Mouse (Mus musculus) kidney, adult 9 months (tissue): ENCODE results near the gene Strn.
"Not testable (repeated sequence)": the region's sequence is repeated elsewhere in the genome, so short reads cannot be mapped to it uniquely, and the experiment has no call there.

Source experiments
- DNase-seq: peaks from one replicate; pipeline ENCODE4 v3.0.0; 2022

Strn gene

GRCm38 (mm10) chr17:78702988-78703387 lies 34.0 kb downstream of the Strn start:
- DNase-seq = no peak

DNA sequence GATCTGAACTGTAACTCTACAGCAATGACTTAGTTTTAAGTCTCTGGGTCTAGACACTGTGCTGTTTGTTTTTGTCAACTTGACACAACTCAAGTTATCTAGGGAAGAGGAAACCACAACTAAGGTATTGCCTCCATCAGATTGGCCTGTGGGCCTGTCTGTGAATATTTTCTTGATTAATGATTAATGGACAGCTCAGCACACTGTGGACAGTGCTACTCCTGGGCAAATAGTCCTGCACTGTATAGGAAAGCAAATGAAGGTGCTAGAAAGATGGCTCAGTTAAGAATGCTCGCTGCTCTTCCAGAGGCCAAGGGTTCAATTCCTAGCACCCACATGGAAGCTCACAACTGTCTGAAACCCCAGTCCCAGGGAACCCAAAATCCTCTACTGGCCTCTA lies 38.0 kb downstream of the Strn start:
- DNase-seq = no peak

- DNase-seq = no peak
Measured at GRCm38 (mm10) chr17:78697462-78697861, 39.5 kb downstream of the Strn start.

- DNase-seq = no peak
Measured at GRCm38 (mm10) chr17:78696922-78697321, 40.1 kb downstream of the Strn start.

GRCm38 (mm10) chr17:78689231-78689630 lies 47.8 kb downstream of the Strn start:
- not testable (repeated sequence) for DNase-seq

DNA sequence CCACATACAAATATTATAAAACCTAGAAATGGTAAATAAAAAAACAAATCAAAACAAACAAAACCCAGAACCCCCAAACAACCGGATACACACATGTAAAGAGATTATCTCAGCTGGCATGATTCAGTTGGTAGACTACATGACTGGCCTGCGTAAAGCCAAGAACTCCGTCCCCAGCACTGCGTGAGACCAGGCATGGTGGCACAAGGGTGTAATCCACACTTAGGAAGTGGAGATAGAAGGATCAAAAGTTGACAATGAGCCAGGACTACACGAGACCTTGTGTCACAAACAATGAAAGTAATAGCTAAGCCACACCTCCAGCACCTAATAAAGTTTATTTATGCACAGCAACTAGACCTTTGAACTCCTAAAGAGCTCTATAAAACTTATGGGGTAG lies 49.0 kb downstream of the Strn start:
- DNase-seq = no peak

DNA sequence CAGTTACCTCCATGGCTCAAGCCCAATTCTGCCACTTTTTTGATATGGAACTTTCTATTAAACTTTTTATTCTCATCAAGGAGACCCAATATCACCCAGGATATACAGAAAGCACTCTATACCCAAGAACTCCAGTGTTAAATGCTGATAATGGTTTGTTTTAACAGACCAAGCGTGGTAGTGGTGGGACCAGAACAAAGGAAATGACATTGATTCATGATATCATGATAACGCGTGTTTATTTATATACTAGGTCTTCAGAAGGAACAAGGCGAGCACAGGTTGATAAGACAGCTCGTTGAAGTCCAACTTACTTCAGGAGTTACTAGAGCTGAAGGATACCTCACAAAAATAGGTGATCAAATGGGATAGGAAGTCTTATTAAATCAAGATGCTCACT lies 52.0 kb downstream of the Strn start:
- DNase-seq = no peak

DNA sequence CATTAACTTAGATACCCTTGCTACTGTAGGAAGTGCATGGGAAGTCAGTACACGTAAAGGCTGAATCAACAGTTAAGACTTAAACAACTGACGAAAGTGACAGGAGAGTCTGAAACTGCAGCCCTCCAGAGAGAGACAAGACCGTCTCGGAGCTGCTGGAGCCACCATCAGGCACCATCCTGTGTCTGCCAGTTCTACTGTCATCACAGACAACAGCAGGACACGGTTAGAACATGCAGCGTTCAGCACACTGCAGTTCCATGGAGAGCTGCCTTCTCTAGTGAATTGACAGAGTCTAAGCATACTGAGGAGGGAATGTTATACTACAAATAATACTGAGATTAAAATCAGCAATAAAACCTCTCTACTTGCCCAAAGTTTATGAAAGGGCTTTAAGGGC lies 54.6 kb downstream of the Strn start:
- no peak for DNase-seq

DNA sequence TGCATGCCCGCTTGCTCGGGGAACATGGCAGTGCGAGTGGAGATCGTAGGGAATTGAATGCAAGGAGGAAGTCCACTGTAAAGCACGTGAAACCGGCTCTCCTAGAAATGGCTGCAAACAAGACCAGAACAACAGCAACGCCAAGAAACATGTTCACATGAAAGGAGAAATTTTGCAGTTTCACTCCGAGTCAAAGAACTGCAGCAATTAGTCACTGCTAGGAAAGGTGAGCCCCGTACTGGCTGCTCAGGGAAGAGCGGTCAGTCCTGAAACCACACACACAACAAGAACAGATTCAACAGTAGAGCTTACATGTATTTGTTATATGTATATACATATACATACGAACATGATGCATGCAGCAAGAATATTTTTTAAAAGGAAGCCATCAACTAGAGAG lies 57.5 kb downstream of the Strn start:
- no peak for DNase-seq

- no peak for DNase-seq
Measured at GRCm38 (mm10) chr17:78676813-78677212, 60.2 kb downstream of the Strn start.

- no peak for DNase-seq
Measured at GRCm38 (mm10) chr17:78664962-78665545, 71.9 kb downstream of the Strn start.

- no peak for DNase-seq
Measured at GRCm38 (mm10) chr17:78654841-78655240, 82.2 kb downstream of the Strn start.

- DNase-seq = no peak
Measured at GRCm38 (mm10) chr17:78643853-78644475, 93.0 kb downstream of the Strn start.

- DNase-seq = no peak
Measured at GRCm38 (mm10) chr17:78642259-78642658, 94.7 kb downstream of the Strn start.

- no peak for DNase-seq
Measured at GRCm38 (mm10) chr17:78640387-78640786, 96.6 kb downstream of the Strn start.

GRCm38 (mm10) chr17:78639099-78639498 lies 97.9 kb downstream of the Strn start:
- no peak for DNase-seq

- DNase-seq = no peak
Measured at GRCm38 (mm10) chr17:78637140-78637539, 99.9 kb downstream of the Strn start.

DNA sequence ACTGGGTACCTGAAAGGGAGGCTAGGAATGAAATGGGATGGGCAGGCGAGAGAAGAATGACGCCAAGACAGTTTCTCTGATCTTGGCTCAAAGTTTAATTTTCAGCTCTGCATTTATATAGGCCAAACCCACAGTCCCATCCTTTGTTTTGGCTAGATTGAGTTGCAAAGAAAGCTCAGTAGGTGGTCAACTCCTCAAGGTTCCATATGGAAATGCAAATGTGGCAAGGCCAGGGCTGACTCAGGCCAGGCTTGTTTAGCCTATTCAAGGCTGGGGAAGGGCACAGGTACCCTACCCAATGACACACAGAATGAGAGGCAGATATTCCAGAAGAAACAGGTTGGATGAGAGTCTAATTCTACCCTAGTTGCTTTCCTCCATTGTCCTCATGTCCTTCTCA lies 101.4 kb downstream of the Strn start:
- no peak for DNase-seq

GRCm38 (mm10) chr17:78624941-78625340 lies 112.1 kb downstream of the Strn start:
- no peak for DNase-seq

DNA sequence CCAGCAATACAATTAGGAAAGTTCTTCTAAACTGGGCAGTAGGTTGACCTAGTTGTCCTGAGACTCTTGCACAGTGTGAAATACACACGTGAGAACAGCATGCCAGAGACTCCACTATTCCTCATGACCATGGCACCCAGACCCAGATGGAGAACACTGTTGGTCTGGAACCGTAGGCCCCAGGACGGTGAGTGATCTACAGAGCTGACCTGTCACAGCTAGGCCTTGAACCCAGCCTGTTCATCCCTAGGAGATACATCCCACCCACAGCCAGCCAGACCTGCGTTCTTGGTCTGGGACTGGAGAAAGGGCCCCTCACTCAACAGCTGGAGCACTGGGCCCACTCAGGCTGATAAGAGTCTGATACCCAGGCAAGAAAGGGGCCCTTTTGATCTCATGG lies 115.1 kb downstream of the Strn start:
- DNase-seq = no peak

GRCm38 (mm10) chr17:78620740-78621139 lies 116.3 kb downstream of the Strn start:
- no peak for DNase-seq

GRCm38 (mm10) chr17:78619981-78620380 lies 117.0 kb downstream of the Strn start:
- DNase-seq = no peak

DNA sequence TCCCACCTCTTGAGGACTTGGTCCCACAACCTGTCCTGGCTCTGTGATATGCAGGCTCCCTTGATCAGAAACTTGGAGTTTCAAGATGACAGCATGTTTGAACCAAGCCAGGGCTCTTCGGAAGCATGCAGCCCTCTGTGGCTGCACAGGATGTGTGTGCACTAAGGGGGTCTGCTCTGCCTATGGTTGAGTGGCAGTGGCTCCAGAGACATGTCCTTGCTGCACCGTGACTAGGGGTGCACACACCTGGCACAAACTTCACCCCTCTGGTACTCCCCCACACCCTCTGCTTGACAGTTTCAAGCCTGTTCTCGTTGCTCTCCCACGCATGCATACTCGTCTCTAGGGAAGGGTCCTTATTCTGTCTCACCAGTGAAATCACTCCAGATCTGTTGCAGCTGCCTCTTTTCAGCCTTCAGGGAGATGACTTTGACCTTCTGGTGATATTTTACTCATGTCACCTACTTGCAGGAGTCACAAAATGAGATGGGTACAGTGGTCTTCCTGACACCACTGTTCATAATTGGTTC lies 118.8 kb downstream of the Strn start:
- no peak for DNase-seq

- no peak for DNase-seq
Measured at GRCm38 (mm10) chr17:78615096-78615495, 121.9 kb downstream of the Strn start.

- DNase-seq = no peak
Measured at GRCm38 (mm10) chr17:78614481-78614880, 122.5 kb downstream of the Strn start.
